Mouse (Mus musculus): ENCODE results near the gene Tmco2.

DNA sequence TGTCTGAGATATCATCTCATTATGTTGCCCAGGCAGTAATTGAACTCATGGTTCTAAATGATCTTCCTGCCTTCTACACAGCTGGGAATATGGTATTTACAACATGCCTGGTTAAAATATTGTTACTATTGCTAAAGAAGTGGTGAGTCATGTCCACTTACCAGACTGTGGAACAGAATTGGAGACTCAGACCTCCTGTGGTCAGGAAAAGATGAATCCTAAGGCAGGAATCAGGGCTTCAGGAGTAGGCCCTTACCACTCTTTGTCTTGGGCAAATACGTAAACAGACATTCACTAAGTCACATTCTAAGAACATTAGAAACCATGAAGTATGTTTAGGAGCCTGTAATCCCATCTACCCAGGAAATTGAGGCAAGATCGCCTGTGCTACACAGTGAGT, 20.3 kb downstream of the Tmco2 start:
- TF ChIP-seq ZC3H11A (IDR thresholded peaks at IDR 0.05; ENCODE audit: borderline replicate concordance, low read depth, low read length) (no peak), HCFC1 (IDR thresholded peaks at IDR 0.05; ENCODE audit: borderline replicate concordance, insufficient read depth, low read length) (no peak)
